In the genomic region with DNA sequence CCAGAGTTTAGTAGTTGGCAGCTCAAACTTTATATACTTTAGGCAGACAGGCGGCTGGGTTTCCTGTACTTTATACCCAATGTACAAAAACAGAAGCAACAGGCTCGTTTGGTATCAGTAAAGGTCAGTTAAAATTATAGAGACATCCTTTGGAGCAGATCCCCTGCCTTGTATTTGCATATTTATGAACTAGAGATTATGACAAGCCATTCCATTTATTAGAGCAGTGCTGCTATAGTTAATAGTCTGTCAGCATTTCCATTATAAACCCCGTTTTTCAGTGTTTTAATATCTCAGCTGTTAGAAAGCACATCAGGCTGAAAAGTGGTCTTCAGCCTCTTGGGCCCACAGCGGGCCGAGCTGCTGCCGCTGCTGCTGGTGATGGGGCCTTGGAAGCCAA, we compare ENCODE assay signal across 17 mouse cellular contexts.
DNase-seq lines count a peak whose midpoint lies in the region; ATAC-seq and TF ChIP-seq lines count a peak whose summit lies in the region.
"Had no signal": no experiment of that assay in that cellular context is flagged by ENCODE, and none has a peak within 500 bp of the region (broad histone marks: within the 10 kb centered on the region; RNA-seq: fewer than 3 reads in every experiment).

No protein-coding gene starts in this region.

- H3K27ac ChIP-seq in forebrain, postnatal 0 days (ENCODE audit: low read depth, low read length): no peak overlapping the region
- no peak overlapping the region for H3K27ac ChIP-seq in forebrain, embryonic 10.5 days
- peak overlapping the region; percentile 38; the same call in 1 of the 2 replicates for H3K27ac ChIP-seq in midbrain, embryonic 15.5 days
- H3K27ac ChIP-seq in liver, embryonic 11.5 days (ENCODE audit: low read depth, low read length): no peak overlapping the region
- H3K27ac ChIP-seq: gastrocnemius, adult 2 months; liver, embryonic 15.5 days; lung, embryonic 15.5 days; neural tube, embryonic 12.5 days had no signal

- intact Hi-C loops in left cerebral cortex, postnatal 4 days (cut with DNase I): no loop called here

- H3K36me3 ChIP-seq in forebrain, postnatal 0 days (ENCODE audit: insufficient read depth): no peaks in the 10 kb centered on the region
- H3K36me3 ChIP-seq in forebrain, embryonic 10.5 days (replicated peaks): no peaks in the 10 kb centered on the region
- H3K36me3 ChIP-seq in midbrain, embryonic 15.5 days (replicated peaks): no peaks in the 10 kb centered on the region
- H3K36me3 ChIP-seq in liver, embryonic 11.5 days (ENCODE audit: control insufficient read depth, insufficient read depth, low read length): no peaks in the 10 kb centered on the region
- H3K36me3 ChIP-seq: liver, embryonic 15.5 days; lung, embryonic 15.5 days; neural tube, embryonic 12.5 days had no signal

- H3K4me1 ChIP-seq in forebrain, postnatal 0 days (ENCODE audit: insufficient read depth): no peaks in the 10 kb centered on the region
- H3K4me1 ChIP-seq in forebrain, embryonic 10.5 days: peaks cover 24% of the 10 kb centered on the region
- peaks cover 9% of the 10 kb centered on the region for H3K4me1 ChIP-seq in midbrain, embryonic 15.5 days
- no peaks in the 10 kb centered on the region for H3K4me1 ChIP-seq in liver, embryonic 11.5 days (replicated peaks; ENCODE audit: control insufficient read depth, insufficient read depth, low read length)
- H3K4me1 ChIP-seq: liver, embryonic 15.5 days; lung, embryonic 15.5 days; megakaryocyte, embryonic 14.5 days; neural tube, embryonic 12.5 days had no signal

- no peak overlapping the region for H3K4me2 ChIP-seq in forebrain, postnatal 0 days (ENCODE audit: low read depth)
- no peak overlapping the region for H3K4me2 ChIP-seq in midbrain, embryonic 15.5 days
- H3K4me2 ChIP-seq in liver, embryonic 11.5 days: no peak overlapping the region
- H3K4me2 ChIP-seq: liver, embryonic 15.5 days; lung, embryonic 15.5 days; neural tube, embryonic 12.5 days had no signal

- H3K9ac ChIP-seq in forebrain, postnatal 0 days: no peak overlapping the region
- H3K9ac ChIP-seq in midbrain, embryonic 15.5 days: no peak overlapping the region
- no peak overlapping the region for H3K9ac ChIP-seq in liver, embryonic 11.5 days (ENCODE audit: low read depth, low read length)
- H3K9ac ChIP-seq: liver, embryonic 15.5 days; lung, embryonic 15.5 days; neural tube, embryonic 12.5 days had no signal

- ATAC-seq in forebrain, postnatal 0 days: no peak
- 0 out of 2 replicates have a peak, but pooled peaks have one; percentile 58 for ATAC-seq in midbrain, embryonic 15.5 days (replicated peaks)
- no peak for ATAC-seq in liver, embryonic 11.5 days (replicated peaks; ENCODE audit: low FRiP score)

- DNase-seq in forebrain, postnatal 0 days: peak; percentile 11
- DNase-seq in forebrain, embryonic 10.5 days (ENCODE audit: extremely low spot score, low spot score): no peak
- peak; percentile 9 for DNase-seq in left cerebral cortex, postnatal 4 days
- DNase-seq in left cerebral cortex, adult 8-10 months (ENCODE audit: low spot score in 2 of 2): no peak
- DNase-seq in brain, embryonic 14.5 days (ENCODE audit: low read depth): peak; percentile 52
- DNase-seq in liver, embryonic 11.5 days (ENCODE audit: low spot score): no peak
- DNase-seq: B cell, adult 2 months; gastrocnemius, adult 2 months; kidney, adult 8-10 months; kidney, postnatal 10 days; lung, postnatal 36 days; spleen, adult 18-20 months had no signal

- TF ChIP-seq CTCF in forebrain, postnatal 0 days (IDR thresholded peaks at IDR 0.05; ENCODE audit: low read depth): no peak
- TF ChIP-seq CTCF in brain, embryonic 14.5 days (IDR thresholded peaks at IDR 0.05; ENCODE audit: borderline replicate concordance, extremely low read depth, insufficient read depth, insufficient read length): no peak

- no peak overlapping the region for H3K4me3 ChIP-seq in forebrain, postnatal 0 days (ENCODE audit: low read depth, low read length)
- H3K4me3 ChIP-seq in forebrain, embryonic 10.5 days: no peak overlapping the region
- H3K4me3 ChIP-seq in midbrain, embryonic 15.5 days: no peak overlapping the region
- H3K4me3 ChIP-seq in liver, embryonic 11.5 days (ENCODE audit: low read depth, low read length): no peak overlapping the region
- H3K4me3 ChIP-seq: gastrocnemius, adult 2 months; liver, embryonic 15.5 days; lung, embryonic 15.5 days; neural tube, embryonic 12.5 days had no signal

- no peaks in the 10 kb centered on the region for H3K9me3 ChIP-seq in forebrain, postnatal 0 days (ENCODE audit: low read length)
- H3K9me3 ChIP-seq in forebrain, embryonic 10.5 days: no peaks in the 10 kb centered on the region
- no peaks in the 10 kb centered on the region for H3K9me3 ChIP-seq in midbrain, embryonic 15.5 days
- H3K9me3 ChIP-seq in liver, embryonic 11.5 days (ENCODE audit: control insufficient read depth, low read length): no peaks in the 10 kb centered on the region
- H3K9me3 ChIP-seq: liver, embryonic 15.5 days; lung, embryonic 15.5 days; neural tube, embryonic 12.5 days had no signal

- no peaks in the 10 kb centered on the region for H3K27me3 ChIP-seq in forebrain, postnatal 0 days (ENCODE audit: insufficient read depth, low read length)
- no peaks in the 10 kb centered on the region for H3K27me3 ChIP-seq in forebrain, embryonic 10.5 days (ENCODE audit: poor library complexity, severe bottlenecking)
- no peaks in the 10 kb centered on the region for H3K27me3 ChIP-seq in midbrain, embryonic 15.5 days (replicated peaks)
- H3K27me3 ChIP-seq in liver, embryonic 11.5 days (replicated peaks; ENCODE audit: control insufficient read depth, insufficient read depth, low read length): no peaks in the 10 kb centered on the region
- H3K27me3 ChIP-seq: liver, embryonic 15.5 days; lung, embryonic 15.5 days; megakaryocyte, embryonic 14.5 days; neural tube, embryonic 12.5 days had no signal

- TF ChIP-seq POLR2A in brain, embryonic 14.5 days (IDR thresholded peaks at IDR 0.05; ENCODE audit: borderline replicate concordance, extremely low read depth, insufficient read depth, insufficient read length, poor library complexity, severe bottlenecking): no peak

- WGBS in forebrain, postnatal 0 days: 47% methylated on average over 6 of the region's 6 CpGs
- 87% methylated on average over 6 of the region's 6 CpGs for WGBS in forebrain, embryonic 10.5 days
- WGBS in midbrain, embryonic 15.5 days: 50% methylated on average over 6 of the region's 6 CpGs
- WGBS in liver, embryonic 11.5 days: 75% methylated on average over 6 of the region's 6 CpGs

Comparison
In these comparisons a context has a peak if more than half of its experiments do, and no peak if none do; other contexts are left out.
1. DNase-seq: peak in forebrain, postnatal 0 days (single experiment), left cerebral cortex, postnatal 4 days (single experiment) and brain, embryonic 14.5 days (single experiment); none in forebrain, embryonic 10.5 days (single experiment), left cerebral cortex, adult 8-10 months (0 of 2) and liver, embryonic 11.5 days (single experiment).